Mouse (Mus musculus): ENCODE data around the gene Bmpr2. TPM values are rescaled to one million over a fixed set of nuclear protein-coding genes. Genes with fewer than 3 reads are reported as not detected.
A peak's percentile ranks its signal among the peaks of the same experiment; 100 is the strongest.

Bmpr2 gene
- polyA plus RNA-seq (2015; fragmentation: Nextera tagmentation; extraction: Ambion mirVana), result 4.2 and 4.3 TPM in 2 replicates

GRCm38 (mm10) chr1:59763164-59763768 lies at the start of gene Bmpr2:
TSS of gene Bmpr2 (plus strand) at chr1:59763400.
- no peaks in the 10 kb centered on the region for H3K36me3 ChIP-seq (ENCODE audit: control insufficient read depth, insufficient read depth, low read length)
- H3K9ac ChIP-seq (ENCODE audit: low read depth, low read length), result peak within 1 kb of the TSS; percentile 97
- H3K4me3 ChIP-seq (ENCODE audit: low read length), result peak within 1 kb of the TSS; percentile 62
- WGBS, result 1% methylated on average over 66 of the region's 75 CpGs
- H3K27me3 ChIP-seq (replicated peaks; ENCODE audit: control insufficient read depth, insufficient read depth, low read length), result no peaks in the 10 kb centered on the region
- peaks cover 9% of the 10 kb centered on the region for H3K4me1 ChIP-seq (ENCODE audit: control insufficient read depth, insufficient read depth, low read length)
- peak; percentile 94 for ATAC-seq
- peak within 1 kb of the TSS; percentile 75 for H3K4me2 ChIP-seq (ENCODE audit: low read depth, low read length)
- H3K27ac ChIP-seq (ENCODE audit: low read length), result peak within 1 kb of the TSS; percentile 97
- H3K9me3 ChIP-seq (ENCODE audit: control insufficient read depth, low read length), result no peaks in the 10 kb centered on the region

GRCm38 (mm10) chr1:59719900-59720299 lies 43.3 kb upstream of the Bmpr2 start:
- H3K9me3 ChIP-seq (ENCODE audit: control insufficient read depth, low read length), result no peaks in the 10 kb centered on the region
- H3K4me1 ChIP-seq (ENCODE audit: control insufficient read depth, insufficient read depth, low read length), result no peaks in the 10 kb centered on the region
- WGBS, result 38% methylated on average over 4 of the region's 4 CpGs
- no peaks in the 10 kb centered on the region for H3K27me3 ChIP-seq (replicated peaks; ENCODE audit: control insufficient read depth, insufficient read depth, low read length)
- no peak overlapping the region for H3K4me2 ChIP-seq (ENCODE audit: low read depth, low read length)
- no peak overlapping the region for H3K4me3 ChIP-seq (ENCODE audit: low read length)
- peaks cover 4% of the 10 kb centered on the region for H3K36me3 ChIP-seq (ENCODE audit: control insufficient read depth, insufficient read depth, low read length)
- H3K9ac ChIP-seq (ENCODE audit: low read depth, low read length), result no peak overlapping the region
- no peak overlapping the region for H3K27ac ChIP-seq (ENCODE audit: low read length)
- no peak for ATAC-seq

- 49% methylated on average over 4 of the region's 4 CpGs for WGBS
- no peak overlapping the region for H3K4me3 ChIP-seq (ENCODE audit: low read length)
- H3K9ac ChIP-seq (ENCODE audit: low read depth, low read length), result no peak overlapping the region
- H3K36me3 ChIP-seq (ENCODE audit: control insufficient read depth, insufficient read depth, low read length), result no peaks in the 10 kb centered on the region
- no peak overlapping the region for H3K4me2 ChIP-seq (ENCODE audit: low read depth, low read length)
- no peaks in the 10 kb centered on the region for H3K27me3 ChIP-seq (replicated peaks; ENCODE audit: control insufficient read depth, insufficient read depth, low read length)
- H3K9me3 ChIP-seq (ENCODE audit: control insufficient read depth, low read length), result no peaks in the 10 kb centered on the region
- ATAC-seq, result no peak
- 0 out of 2 replicates have a peak, but pooled peaks cover 5% of the 10 kb centered on the region for H3K4me1 ChIP-seq (ENCODE audit: control insufficient read depth, insufficient read depth, low read length)
- no peak overlapping the region for H3K27ac ChIP-seq (ENCODE audit: low read length)
These were observed 37.5 kb upstream of the Bmpr2 start for GRCm38 (mm10) chr1:59725661-59726060.

- 0 out of 2 replicates have a peak, but pooled peaks cover 5% of the 10 kb centered on the region for H3K4me1 ChIP-seq (ENCODE audit: control insufficient read depth, insufficient read depth, low read length)
These were observed 33.1 kb upstream of the Bmpr2 start for GRCm38 (mm10) chr1:59730106-59730505.

GRCm38 (mm10) chr1:59730737-59731136 lies 32.5 kb upstream of the Bmpr2 start:
- no peak for ATAC-seq
- 90% methylated on average over 4 of the region's 4 CpGs for WGBS
- H3K4me1 ChIP-seq (ENCODE audit: control insufficient read depth, insufficient read depth, low read length), result 0 out of 2 replicates have a peak, but pooled peaks cover under 1% of the 10 kb centered on the region
- H3K4me3 ChIP-seq (ENCODE audit: low read length), result no peak overlapping the region
- no peaks in the 10 kb centered on the region for H3K27me3 ChIP-seq (replicated peaks; ENCODE audit: control insufficient read depth, insufficient read depth, low read length)
- no peaks in the 10 kb centered on the region for H3K36me3 ChIP-seq (ENCODE audit: control insufficient read depth, insufficient read depth, low read length)
- H3K9ac ChIP-seq (ENCODE audit: low read depth, low read length), result no peak overlapping the region
- H3K4me2 ChIP-seq (ENCODE audit: low read depth, low read length), result no peak overlapping the region
- H3K9me3 ChIP-seq (ENCODE audit: control insufficient read depth, low read length), result no peaks in the 10 kb centered on the region
- no peak overlapping the region for H3K27ac ChIP-seq (ENCODE audit: low read length)

More at GRCm38 (mm10) chr1:59730106-59730505, 33.1 kb upstream of the Bmpr2 start:
- H3K36me3 ChIP-seq (ENCODE audit: control insufficient read depth, insufficient read depth, low read length), result no peaks in the 10 kb centered on the region
- H3K4me2 ChIP-seq (ENCODE audit: low read depth, low read length), result no peak overlapping the region
- 83% methylated on average over 8 of the region's 8 CpGs for WGBS
- no peaks in the 10 kb centered on the region for H3K27me3 ChIP-seq (replicated peaks; ENCODE audit: control insufficient read depth, insufficient read depth, low read length)
- ATAC-seq, result no peak
- H3K9ac ChIP-seq (ENCODE audit: low read depth, low read length), result no peak overlapping the region
- H3K9me3 ChIP-seq (ENCODE audit: control insufficient read depth, low read length), result no peaks in the 10 kb centered on the region
- no peak overlapping the region for H3K27ac ChIP-seq (ENCODE audit: low read length)
- no peak overlapping the region for H3K4me3 ChIP-seq (ENCODE audit: low read length)

- H3K36me3 ChIP-seq (ENCODE audit: control insufficient read depth, insufficient read depth, low read length), result no peaks in the 10 kb centered on the region
- H3K4me3 ChIP-seq (ENCODE audit: low read length), result no peak overlapping the region
- no peaks in the 10 kb centered on the region for H3K4me1 ChIP-seq (ENCODE audit: control insufficient read depth, insufficient read depth, low read length)
- H3K27ac ChIP-seq (ENCODE audit: low read length), result no peak overlapping the region
- no peaks in the 10 kb centered on the region for H3K9me3 ChIP-seq (ENCODE audit: control insufficient read depth, low read length)
- 47% methylated on average over 6 of the region's 6 CpGs for WGBS
- no peak overlapping the region for H3K9ac ChIP-seq (ENCODE audit: low read depth, low read length)
- H3K4me2 ChIP-seq (ENCODE audit: low read depth, low read length), result no peak overlapping the region
- H3K27me3 ChIP-seq (replicated peaks; ENCODE audit: control insufficient read depth, insufficient read depth, low read length), result no peaks in the 10 kb centered on the region
- ATAC-seq, result no peak
These were observed 29.1 kb upstream of the Bmpr2 start for GRCm38 (mm10) chr1:59734076-59734475.

GRCm38 (mm10) chr1:59738768-59739414 lies 24.3 kb upstream of the Bmpr2 start:
- Histone ChIP-seq H3K36me3 (ENCODE audit: control insufficient read depth, insufficient read depth, low read length) (no peaks in the 10 kb centered on the region), H3K27me3 (replicated peaks; ENCODE audit: control insufficient read depth, insufficient read depth, low read length) (no peaks in the 10 kb centered on the region), H3K4me3 (ENCODE audit: low read length) (no peak overlapping the region), H3K4me1 (ENCODE audit: control insufficient read depth, insufficient read depth, low read length) (no peaks in the 10 kb centered on the region), H3K27ac (ENCODE audit: low read length) (no peak overlapping the region), H3K9me3 (ENCODE audit: control insufficient read depth, low read length) (no peaks in the 10 kb centered on the region), H3K9ac (ENCODE audit: low read depth, low read length) (no peak overlapping the region), H3K4me2 (ENCODE audit: low read depth, low read length) (no peak overlapping the region)
- ATAC-seq, result no peak
- WGBS, result 54% methylated on average over 6 of the region's 6 CpGs

GRCm38 (mm10) chr1:59739577-59740354 lies 23.4 kb upstream of the Bmpr2 start:
- H3K27ac ChIP-seq (ENCODE audit: low read length), result no peak overlapping the region
- no peaks in the 10 kb centered on the region for H3K9me3 ChIP-seq (ENCODE audit: control insufficient read depth, low read length)
- H3K4me3 ChIP-seq (ENCODE audit: low read length), result no peak overlapping the region
- no peaks in the 10 kb centered on the region for H3K36me3 ChIP-seq (ENCODE audit: control insufficient read depth, insufficient read depth, low read length)
- H3K27me3 ChIP-seq (replicated peaks; ENCODE audit: control insufficient read depth, insufficient read depth, low read length), result no peaks in the 10 kb centered on the region
- ATAC-seq, result peak; percentile 75
- no peak overlapping the region for H3K9ac ChIP-seq (ENCODE audit: low read depth, low read length)
- WGBS, result 49% methylated on average over 17 of the region's 17 CpGs
- no peak overlapping the region for H3K4me2 ChIP-seq (ENCODE audit: low read depth, low read length)
- no peaks in the 10 kb centered on the region for H3K4me1 ChIP-seq (ENCODE audit: control insufficient read depth, insufficient read depth, low read length)

GRCm38 (mm10) chr1:59749047-59749446 lies 14.2 kb upstream of the Bmpr2 start:
- ATAC-seq, result no peak
- Histone ChIP-seq H3K27ac (ENCODE audit: low read length) (no peak overlapping the region), H3K9ac (ENCODE audit: low read depth, low read length) (no peak overlapping the region), H3K4me2 (ENCODE audit: low read depth, low read length) (no peak overlapping the region), H3K4me3 (ENCODE audit: low read length) (no peak overlapping the region), H3K27me3 (replicated peaks; ENCODE audit: control insufficient read depth, insufficient read depth, low read length) (no peaks in the 10 kb centered on the region), H3K9me3 (ENCODE audit: control insufficient read depth, low read length) (no peaks in the 10 kb centered on the region), H3K4me1 (ENCODE audit: control insufficient read depth, insufficient read depth, low read length) (no peaks in the 10 kb centered on the region), H3K36me3 (ENCODE audit: control insufficient read depth, insufficient read depth, low read length) (no peaks in the 10 kb centered on the region)
- 70% methylated on average over 2 of the region's 2 CpGs for WGBS
